8 mouse cellular contexts compared by ENCODE assay signal in genomic region chr15:79691023-79691508, GRCm38 (mm10). TPM values are rescaled to one million over a fixed set of nuclear protein-coding genes. Genes with fewer than 3 reads are reported as not detected.
A peak's percentile ranks its signal among the peaks of the same experiment; 100 is the strongest.
DNase-seq lines count a peak whose midpoint lies in the region; ATAC-seq and TF ChIP-seq lines count a peak whose summit lies in the region.

No protein-coding gene starts in this region.

- no peaks in the 10 kb centered on the region for H3K9me3 ChIP-seq in CH12.LX (replicated peaks; ENCODE audit: low read length)
- H3K9me3 ChIP-seq in embryonic facial prominence, embryonic 12.5 days: no peaks in the 10 kb centered on the region
- H3K9me3 ChIP-seq in heart, postnatal 0 days (replicated peaks; ENCODE audit: control insufficient read depth, low read length): no peaks in the 10 kb centered on the region
- H3K9me3 ChIP-seq in liver, embryonic 14.5 days (ENCODE audit: control insufficient read depth, low read length): no peaks in the 10 kb centered on the region

- intact Hi-C loops in heart, postnatal 10 days (cut with DNase I): no loop called here

- peak overlapping the region; percentile 70 to 93 (median 92) for H3K4me3 ChIP-seq in CH12.LX (replicated peaks in 1 of 3; ENCODE audit: low read depth in 2 of 3, low read length in 2 of 3, poor library complexity in 1 of 3)
- peak overlapping the region; percentile 71 for H3K4me3 ChIP-seq in embryonic facial prominence, embryonic 12.5 days
- H3K4me3 ChIP-seq in heart, postnatal 0 days (ENCODE audit: low read depth, low read length): peak overlapping the region; percentile 85
- H3K4me3 ChIP-seq in liver, embryonic 14.5 days (ENCODE audit: insufficient read depth in 1 of 2, low read depth in 2 of 2, low read length in 2 of 2): peak overlapping the region; percentile 65 to 94

- no peak for TF ChIP-seq RAD21 in CH12.LX (IDR thresholded peaks at IDR 0.05; ENCODE audit: low read depth, low read length)

- H3K9ac ChIP-seq in CH12.LX (ENCODE audit: insufficient read depth, low read depth): peak overlapping the region; percentile 81
- H3K9ac ChIP-seq in embryonic facial prominence, embryonic 12.5 days: peak overlapping the region; percentile 78
- H3K9ac ChIP-seq in heart, postnatal 0 days (replicated peaks; ENCODE audit: low read depth, low read length): peak overlapping the region; percentile 89
- peak overlapping the region; percentile 94 for H3K9ac ChIP-seq in liver, embryonic 14.5 days (replicated peaks)

- peak overlapping the region; percentile 73 for H3K4me2 ChIP-seq in CH12.LX (ENCODE audit: insufficient read depth, low read depth, poor library complexity, severe bottlenecking)
- peak overlapping the region; percentile 83 for H3K4me2 ChIP-seq in embryonic facial prominence, embryonic 12.5 days (replicated peaks)
- H3K4me2 ChIP-seq in heart, postnatal 0 days (ENCODE audit: low read depth, low read length): peak overlapping the region; percentile 99
- H3K4me2 ChIP-seq in liver, embryonic 14.5 days (ENCODE audit: low read depth): peak overlapping the region; percentile 95

- 0 out of 2 replicates have a peak, but pooled peaks have one; percentile 3 for ATAC-seq in embryonic facial prominence, embryonic 12.5 days (ENCODE audit: insufficient number of reproducible peaks, insufficient read depth, low FRiP score, low TSS enrichment)
- ATAC-seq in heart, postnatal 0 days (ENCODE audit: insufficient read depth, low read depth): 0 out of 2 replicates have a peak, but pooled peaks have one; percentile 1
- no peak for ATAC-seq in liver, embryonic 14.5 days (ENCODE audit: insufficient read depth)
- no peak for ATAC-seq in frontal cortex, adult (ENCODE audit: low TSS enrichment)

- peaks cover 15% of the 10 kb centered on the region for H3K27me3 ChIP-seq in CH12.LX (replicated peaks)
- no peaks in the 10 kb centered on the region for H3K27me3 ChIP-seq in embryonic facial prominence, embryonic 12.5 days
- no peaks in the 10 kb centered on the region for H3K27me3 ChIP-seq in heart, postnatal 0 days (ENCODE audit: control insufficient read depth, insufficient read depth, low read length)
- H3K27me3 ChIP-seq in liver, embryonic 14.5 days (ENCODE audit: control insufficient read depth, insufficient read depth, low read length): no peaks in the 10 kb centered on the region

- TF ChIP-seq EP300 in CH12.LX (IDR thresholded peaks at IDR 0.05; ENCODE audit: low read length): no peak
- no peak for TF ChIP-seq EP300 in heart, postnatal 0 days (IDR thresholded peaks at IDR 0.05; ENCODE audit: low read depth)
- TF ChIP-seq EP300 in liver, embryonic 14.5 days (IDR thresholded peaks at IDR 0.05; ENCODE audit: low read depth): no peak

- no peak for TF ChIP-seq POLR2A in CH12.LX (IDR thresholded peaks at IDR 0.05; ENCODE audit: low read depth, low read length)

- under 1% methylated on average over 52 of the region's 53 CpGs for WGBS in embryonic facial prominence, embryonic 12.5 days
- WGBS in heart, postnatal 0 days: under 1% methylated on average over 53 of the region's 53 CpGs
- WGBS in liver, embryonic 14.5 days (ENCODE audit: insufficient replicate concordance): 0% methylated on average over 53 of the region's 53 CpGs

- TF ChIP-seq CTCF in CH12.LX (conservative IDR thresholded peaks at IDR 0.05 in 1 of 2, IDR thresholded peaks at IDR 0.05 in 1 of 2; ENCODE audit: low read depth in 2 of 2, low read length in 2 of 2): no peak
- TF ChIP-seq CTCF in heart, postnatal 0 days (IDR thresholded peaks at IDR 0.05; ENCODE audit: low read depth): no peak
- TF ChIP-seq CTCF in liver, embryonic 14.5 days (IDR thresholded peaks at IDR 0.05; ENCODE audit: low read depth): no peak

- in situ Hi-C loops in CH12.LX (cut with MboI; ENCODE audit: low pct_ligation_motif_present, low pct_unique_long_range_greater_than_20kb, low sequenced_read_pairs): no loop called here

- dilution Hi-C loops in CH12.LX (cut with MboI; ENCODE audit: extremely low pct_ligation_motif_present, extremely low pct_unique_long_range_greater_than_20kb, low sequenced_read_pairs): no loop called here

- H3K79me2 ChIP-seq in CH12.LX (replicated peaks; ENCODE audit: control insufficient read depth, extremely low read depth, insufficient read depth, poor library complexity, severe bottlenecking): peaks cover 33% of the 10 kb centered on the region

- peak overlapping the region; percentile 5; the same call in 1 of the 2 replicates for H3K27ac ChIP-seq in CH12.LX (ENCODE audit: insufficient read depth, low read depth)
- peak overlapping the region; percentile 68; the same call in 1 of the 2 replicates for H3K27ac ChIP-seq in embryonic facial prominence, embryonic 12.5 days
- H3K27ac ChIP-seq in heart, postnatal 0 days (ENCODE audit: low read depth): peak overlapping the region; percentile 89
- peak overlapping the region; percentile 82 for H3K27ac ChIP-seq in liver, embryonic 14.5 days

- H3K36me3 ChIP-seq in CH12.LX (replicated peaks in 1 of 2; ENCODE audit: control insufficient read depth in 1 of 2, insufficient read depth in 1 of 2, low read length in 1 of 2): peaks cover 4 to 24% of the 10 kb centered on the region in 2 experiments
- peaks cover 9% of the 10 kb centered on the region; the same call in 1 of the 2 replicates for H3K36me3 ChIP-seq in embryonic facial prominence, embryonic 12.5 days
- H3K36me3 ChIP-seq in heart, postnatal 0 days (replicated peaks; ENCODE audit: control insufficient read depth, insufficient read depth, low read length): peaks cover 13% of the 10 kb centered on the region
- peaks cover 3% of the 10 kb centered on the region for H3K36me3 ChIP-seq in liver, embryonic 14.5 days (replicated peaks; ENCODE audit: control insufficient read depth, insufficient read depth, low read depth)

- peak; percentile 97 for DNase-seq in heart, adult 11 months
- DNase-seq in heart, postnatal 10 days: no peak
- no peak for DNase-seq in CH12.LX (ENCODE audit: extremely low read depth)
- DNase-seq in heart, postnatal 0 days (ENCODE audit: low spot score): no peak
- DNase-seq in liver, embryonic 14.5 days (ENCODE audit: low read depth in 3 of 3, low spot score in 3 of 3): no peak
- DNase-seq in right cerebral cortex, postnatal 14 days: peak; percentile 43

- peaks cover 5 to 52% of the 10 kb centered on the region in 2 experiments for H3K4me1 ChIP-seq in CH12.LX (ENCODE audit: control insufficient read depth in 1 of 2, insufficient read depth in 2 of 2)
- H3K4me1 ChIP-seq in embryonic facial prominence, embryonic 12.5 days: peaks cover 35% of the 10 kb centered on the region
- peaks cover 27% of the 10 kb centered on the region for H3K4me1 ChIP-seq in heart, postnatal 0 days (ENCODE audit: control insufficient read depth, insufficient read depth)
- H3K4me1 ChIP-seq in liver, embryonic 14.5 days (replicated peaks; ENCODE audit: control insufficient read depth in 2 of 2, insufficient read depth in 2 of 2, low read length in 1 of 2): peaks cover 54 to 60% of the 10 kb centered on the region in 2 experiments

RNA-seq across cellular contexts. Expression of gene Gtpbp1, which starts 0.4 kb away (rescaled TPM):
- 10 to 100 TPM; 36.1 to 37.8 TPM for total RNA-seq in heart, postnatal 10 days (2021)
- total RNA-seq in CH12.LX (2012; rRNA removed): 32.9 and 34.2 TPM in 2 replicates
- total RNA-seq in CH12.LX (2014; rRNA removed): 25.3 and 25.5 TPM in 2 replicates
- polyA plus RNA-seq in CH12.LX (2012; ENCODE audit: insufficient read length, low read depth): 45.2 and 45.3 TPM in 2 replicates
- 41.5 and 43.6 TPM in 2 replicates for polyA plus RNA-seq in embryonic facial prominence, embryonic 12.5 days (2016; fragmentation: Nextera tagmentation; extraction: Ambion mirVana)
- total RNA-seq in heart, postnatal 0 days (2014; rRNA removed; ENCODE audit: low replicate concordance): 34.3 and 39.9 TPM in 2 replicates
- 18.0 and 20.6 TPM in 2 replicates for polyA plus RNA-seq in heart, postnatal 0 days (2015; fragmentation: Nextera tagmentation; extraction: Ambion mirVana)
- polyA plus RNA-seq in liver, embryonic 14.5 days (2012; rRNA removed): 23.5 and 23.7 TPM in 2 replicates
- polyA plus RNA-seq in liver, embryonic 14.5 days (2014; fragmentation: Nextera tagmentation; extraction: Ambion mirVana): 22.6 and 28.2 TPM in 2 replicates

RNA-seq across cellular contexts. Expression of gene Josd1, which starts 3.3 kb away (rescaled TPM):
- total RNA-seq in heart, postnatal 10 days (2021): 10 to 100 TPM; 29.3 to 30.1 TPM
- total RNA-seq in CH12.LX (2012; rRNA removed): 34.9 and 41.0 TPM in 2 replicates
- 48.3 and 50.6 TPM in 2 replicates for total RNA-seq in CH12.LX (2014; rRNA removed)
- 28.2 and 30.1 TPM in 2 replicates for polyA plus RNA-seq in CH12.LX (2012; ENCODE audit: insufficient read length, low read depth)
- polyA plus RNA-seq in embryonic facial prominence, embryonic 12.5 days (2016; fragmentation: Nextera tagmentation; extraction: Ambion mirVana): 30.1 and 32.7 TPM in 2 replicates
- total RNA-seq in heart, postnatal 0 days (2014; rRNA removed; ENCODE audit: low replicate concordance): 38.4 and 60.6 TPM in 2 replicates
- 17.3 and 17.8 TPM in 2 replicates for polyA plus RNA-seq in heart, postnatal 0 days (2015; fragmentation: Nextera tagmentation; extraction: Ambion mirVana)
- polyA plus RNA-seq in liver, embryonic 14.5 days (2012; rRNA removed): 19.7 and 21.4 TPM in 2 replicates
- 13.0 and 13.2 TPM in 2 replicates for polyA plus RNA-seq in liver, embryonic 14.5 days (2014; fragmentation: Nextera tagmentation; extraction: Ambion mirVana)

RNA-seq across cellular contexts. Expression of gene Tomm22, which starts 20.4 kb away (rescaled TPM):
- 100 to 1,000 TPM; 146 to 154 TPM for total RNA-seq in heart, postnatal 10 days (2021)
- 109 and 142 TPM in 2 replicates for total RNA-seq in CH12.LX (2012; rRNA removed)
- total RNA-seq in CH12.LX (2014; rRNA removed): 495 and 496 TPM in 2 replicates
- polyA plus RNA-seq in CH12.LX (2012; ENCODE audit: insufficient read length, low read depth): 212 and 234 TPM in 2 replicates
- polyA plus RNA-seq in embryonic facial prominence, embryonic 12.5 days (2016; fragmentation: Nextera tagmentation; extraction: Ambion mirVana): 229 and 235 TPM in 2 replicates
- total RNA-seq in heart, postnatal 0 days (2014; rRNA removed; ENCODE audit: low replicate concordance): 208 and 280 TPM in 2 replicates
- 273 and 276 TPM in 2 replicates for polyA plus RNA-seq in heart, postnatal 0 days (2015; fragmentation: Nextera tagmentation; extraction: Ambion mirVana)
- polyA plus RNA-seq in liver, embryonic 14.5 days (2012; rRNA removed): 51.1 and 58.4 TPM in 2 replicates
- polyA plus RNA-seq in liver, embryonic 14.5 days (2014; fragmentation: Nextera tagmentation; extraction: Ambion mirVana): 142 and 148 TPM in 2 replicates

RNA-seq across cellular contexts. Expression of gene Cby1, which starts 32.1 kb away (rescaled TPM):
- total RNA-seq in heart, postnatal 10 days (2021): 10 to 100 TPM; 28.2 to 29.3 TPM
- 17.6 and 20.2 TPM in 2 replicates for total RNA-seq in CH12.LX (2012; rRNA removed)
- total RNA-seq in CH12.LX (2014; rRNA removed): 19.3 and 19.5 TPM in 2 replicates
- 16.9 and 20.7 TPM in 2 replicates for polyA plus RNA-seq in CH12.LX (2012; ENCODE audit: insufficient read length, low read depth)
- 59.9 and 60.3 TPM in 2 replicates for polyA plus RNA-seq in embryonic facial prominence, embryonic 12.5 days (2016; fragmentation: Nextera tagmentation; extraction: Ambion mirVana)
- 31.9 and 35.1 TPM in 2 replicates for total RNA-seq in heart, postnatal 0 days (2014; rRNA removed; ENCODE audit: low replicate concordance)
- 53.8 and 55.9 TPM in 2 replicates for polyA plus RNA-seq in heart, postnatal 0 days (2015; fragmentation: Nextera tagmentation; extraction: Ambion mirVana)
- polyA plus RNA-seq in liver, embryonic 14.5 days (2012; rRNA removed): 4.0 and 4.6 TPM in 2 replicates
- polyA plus RNA-seq in liver, embryonic 14.5 days (2014; fragmentation: Nextera tagmentation; extraction: Ambion mirVana): 13.4 and 15.7 TPM in 2 replicates

RNA-seq across cellular contexts. Expression of gene Fam227a, which starts 32.3 kb away (rescaled TPM):
- 1 to 10 TPM in 1 of 2 experiments, under 1 TPM in 1; 0.97 to 1.3 TPM for total RNA-seq in heart, postnatal 10 days (2021)
- 0.34 and 0.42 TPM in 2 replicates for total RNA-seq in CH12.LX (2012; rRNA removed)
- 0.12 and 0.48 TPM in 2 replicates for total RNA-seq in CH12.LX (2014; rRNA removed)
- polyA plus RNA-seq in CH12.LX (2012; ENCODE audit: insufficient read length, low read depth): 0.20 and 0.31 TPM in 2 replicates
- polyA plus RNA-seq in embryonic facial prominence, embryonic 12.5 days (2016; fragmentation: Nextera tagmentation; extraction: Ambion mirVana): 2.6 and 2.9 TPM in 2 replicates
- total RNA-seq in heart, postnatal 0 days (2014; rRNA removed; ENCODE audit: low replicate concordance): 1.7 and 1.9 TPM in 2 replicates
- 0.31 and 0.48 TPM in 2 replicates for polyA plus RNA-seq in heart, postnatal 0 days (2015; fragmentation: Nextera tagmentation; extraction: Ambion mirVana)
- 0.26 and 0.35 TPM in 2 replicates for polyA plus RNA-seq in liver, embryonic 14.5 days (2012; rRNA removed)
- polyA plus RNA-seq in liver, embryonic 14.5 days (2014; fragmentation: Nextera tagmentation; extraction: Ambion mirVana): 0.06 TPM in 1 of 2 replicates, not detected in the other

Comparison
In these comparisons a context has a peak if more than half of its experiments do, and no peak if none do; other contexts are left out.
1. DNase-seq: peak in heart, adult 11 months (single experiment) and right cerebral cortex, postnatal 14 days (single experiment); none in heart, postnatal 10 days (0 of 2), CH12.LX (single experiment), heart, postnatal 0 days (single experiment) and liver, embryonic 14.5 days (0 of 3).
2. H3K27ac ChIP-seq: peak in every context shown above with its lines; median percentile 89 in heart, postnatal 0 days; 82 in liver, embryonic 14.5 days; 68 in embryonic facial prominence, embryonic 12.5 days; 5 in CH12.LX.
3. ATAC-seq: peak in embryonic facial prominence, embryonic 12.5 days (single experiment) and heart, postnatal 0 days (single experiment); none in liver, embryonic 14.5 days (single experiment) and frontal cortex, adult (single experiment).
4. Peak in every context shown above with its lines, with median percentiles within 50 percentile points of each other: H3K4me2 ChIP-seq, H3K4me3 ChIP-seq and H3K9ac ChIP-seq.